Mouse (Mus musculus): ENCODE measurements around the gene Lrpprc. TPM values are rescaled to one million over a fixed set of nuclear protein-coding genes. Genes with fewer than 3 reads are reported as not detected.

The Lrpprc gene
- polyA plus RNA-seq, 1 experiment from 2014 or later: 49.0 TPM

DNA sequence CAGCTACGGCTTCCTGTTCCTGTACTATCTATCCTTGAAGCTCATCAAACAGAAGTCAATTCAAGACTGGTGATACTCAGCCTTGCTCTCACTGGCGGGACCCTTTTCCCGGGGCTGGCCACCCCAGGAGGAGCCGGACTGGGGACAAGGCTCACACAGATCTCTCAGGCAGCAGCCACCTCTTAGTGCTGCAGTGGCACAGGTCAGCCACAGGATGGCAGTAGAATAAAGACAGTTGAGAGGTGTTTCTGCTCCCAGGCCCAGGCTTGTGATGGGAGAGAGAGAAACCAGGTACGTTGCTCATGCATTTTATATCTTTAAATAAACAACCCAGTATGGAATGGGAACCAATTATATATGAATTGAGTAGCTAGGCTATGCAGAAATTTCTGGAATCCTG lies 91.9 kb downstream of the Lrpprc start:
- Histone ChIP-seq H3K4me3 (no peak overlapping the region), H3K27ac (no peak overlapping the region), H3K4me2 (no peak overlapping the region), H3K4me1 (peaks cover 7% of the 10 kb centered on the region), H3K9ac (no peak overlapping the region), H3K9me3 (no peaks in the 10 kb centered on the region), H3K36me3 (replicated peaks) (no peaks in the 10 kb centered on the region), H3K27me3 (replicated peaks) (no peaks in the 10 kb centered on the region)
- 33% methylated on average over 5 of the region's 5 CpGs for WGBS
- ATAC-seq (replicated peaks): no peak

DNA sequence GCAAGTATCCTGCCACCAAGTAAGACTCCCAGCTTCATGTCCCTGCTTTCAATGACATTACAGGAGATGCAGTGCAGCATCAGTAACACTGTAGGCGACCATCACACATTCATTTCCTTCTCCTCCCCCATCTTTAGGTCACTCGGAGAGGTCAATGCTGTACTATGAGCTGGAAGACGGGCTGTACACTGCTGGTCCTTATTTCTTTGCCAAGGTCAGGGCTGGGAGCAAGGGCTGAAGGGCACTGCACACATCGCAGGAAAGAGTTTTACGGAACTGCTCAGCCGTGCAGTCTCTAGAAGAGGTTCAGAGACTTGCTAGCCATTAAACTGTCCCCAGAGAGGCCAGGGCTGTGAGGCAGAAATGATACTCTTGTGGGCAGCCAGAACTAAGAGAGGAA lies 94.1 kb downstream of the Lrpprc start:
- 74% methylated on average over 6 of the region's 6 CpGs for WGBS
- ATAC-seq (replicated peaks): no peak
- no peak overlapping the region for H3K27ac ChIP-seq
- no peak overlapping the region for H3K4me2 ChIP-seq
- no peaks in the 10 kb centered on the region for H3K27me3 ChIP-seq (replicated peaks)
- no peak overlapping the region for H3K4me3 ChIP-seq
- no peaks in the 10 kb centered on the region for H3K36me3 ChIP-seq (replicated peaks)
- H3K9me3 ChIP-seq: no peaks in the 10 kb centered on the region
- H3K4me1 ChIP-seq: no peaks in the 10 kb centered on the region; the same call in 1 of the 2 replicates
- no peak overlapping the region for H3K9ac ChIP-seq

DNA sequence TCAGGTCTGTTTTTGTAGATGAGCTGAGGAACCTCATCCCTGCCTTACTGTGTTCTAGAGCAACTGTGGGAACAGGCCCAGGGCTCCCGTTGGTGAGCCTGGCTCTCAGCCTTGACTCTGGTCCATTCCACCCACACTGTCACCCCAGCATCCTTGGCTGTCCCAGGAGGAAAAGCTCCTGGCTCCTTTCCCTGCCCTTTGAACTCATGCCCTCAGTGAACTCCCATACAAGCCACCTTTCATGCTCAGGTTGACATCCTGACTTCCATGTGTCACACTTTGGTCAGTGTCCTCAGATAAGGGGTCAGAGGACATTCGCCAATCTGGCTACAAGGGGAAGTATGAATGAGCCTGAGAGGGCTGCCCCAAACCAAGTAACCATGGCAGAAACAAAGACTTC lies 96.8 kb downstream of the Lrpprc start:
- 69% methylated on average over 2 of the region's 2 CpGs for WGBS
- Histone ChIP-seq H3K27ac (no peak overlapping the region), H3K36me3 (replicated peaks) (no peaks in the 10 kb centered on the region), H3K4me1 (no peaks in the 10 kb centered on the region), H3K4me3 (no peak overlapping the region), H3K4me2 (no peak overlapping the region), H3K9ac (no peak overlapping the region), H3K27me3 (replicated peaks) (no peaks in the 10 kb centered on the region), H3K9me3 (no peaks in the 10 kb centered on the region)
- ATAC-seq (replicated peaks): no peak

DNA sequence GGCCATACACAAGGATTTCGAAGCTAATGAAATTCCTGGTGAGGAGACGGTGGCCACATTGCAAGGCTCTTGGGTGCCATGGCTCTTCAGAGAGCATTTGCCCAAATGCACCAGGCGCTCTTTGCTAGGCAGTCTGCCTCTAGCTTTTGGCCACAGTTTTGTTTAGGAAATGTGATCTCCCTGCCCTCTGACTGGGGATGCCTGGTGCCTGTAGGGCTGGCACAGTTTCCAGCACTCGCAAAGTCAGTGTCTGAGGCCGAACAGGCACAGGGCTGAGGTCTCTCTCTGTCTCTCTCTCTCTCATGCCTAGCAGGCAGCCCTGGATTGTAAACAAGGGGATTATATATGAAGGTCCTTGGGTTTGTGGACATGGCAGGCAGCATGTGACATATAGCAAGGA lies 100.5 kb downstream of the Lrpprc start:
- H3K4me1 ChIP-seq: no peaks in the 10 kb centered on the region
- H3K9ac ChIP-seq: no peak overlapping the region
- ATAC-seq (replicated peaks): no peak
- H3K27me3 ChIP-seq (replicated peaks): no peaks in the 10 kb centered on the region
- WGBS: 88% methylated on average over 5 of the region's 5 CpGs
- no peak overlapping the region for H3K27ac ChIP-seq
- no peaks in the 10 kb centered on the region for H3K9me3 ChIP-seq
- H3K4me2 ChIP-seq: no peak overlapping the region
- H3K4me3 ChIP-seq: no peak overlapping the region
- H3K36me3 ChIP-seq (replicated peaks): no peaks in the 10 kb centered on the region

DNA sequence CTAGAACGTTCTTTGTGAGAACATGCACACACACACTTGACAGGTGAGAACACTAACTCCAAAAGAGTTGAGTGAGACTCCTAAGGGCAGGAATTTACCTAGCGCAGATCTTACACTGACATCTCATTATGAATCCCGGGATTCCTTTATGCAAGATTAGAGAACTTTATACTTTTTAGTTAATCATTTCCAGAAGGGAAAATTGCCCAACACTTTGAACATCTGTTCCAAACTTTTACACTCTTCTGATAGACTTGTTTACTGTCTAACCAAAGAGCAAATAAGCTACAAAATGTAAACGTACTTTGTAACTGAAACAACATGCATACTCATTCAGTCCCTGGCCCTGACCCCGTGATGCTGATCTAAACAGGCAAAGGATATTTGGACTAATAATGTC lies 101.3 kb downstream of the Lrpprc start:
- ATAC-seq (replicated peaks): no peak
- WGBS: 86% methylated on average over 5 of the region's 5 CpGs
- no peak overlapping the region for H3K9ac ChIP-seq
- H3K36me3 ChIP-seq (replicated peaks): no peaks in the 10 kb centered on the region
- H3K27me3 ChIP-seq (replicated peaks): no peaks in the 10 kb centered on the region
- no peaks in the 10 kb centered on the region for H3K9me3 ChIP-seq
- H3K4me2 ChIP-seq: no peak overlapping the region
- H3K4me3 ChIP-seq: no peak overlapping the region
- H3K4me1 ChIP-seq: no peaks in the 10 kb centered on the region
- H3K27ac ChIP-seq: no peak overlapping the region

DNA sequence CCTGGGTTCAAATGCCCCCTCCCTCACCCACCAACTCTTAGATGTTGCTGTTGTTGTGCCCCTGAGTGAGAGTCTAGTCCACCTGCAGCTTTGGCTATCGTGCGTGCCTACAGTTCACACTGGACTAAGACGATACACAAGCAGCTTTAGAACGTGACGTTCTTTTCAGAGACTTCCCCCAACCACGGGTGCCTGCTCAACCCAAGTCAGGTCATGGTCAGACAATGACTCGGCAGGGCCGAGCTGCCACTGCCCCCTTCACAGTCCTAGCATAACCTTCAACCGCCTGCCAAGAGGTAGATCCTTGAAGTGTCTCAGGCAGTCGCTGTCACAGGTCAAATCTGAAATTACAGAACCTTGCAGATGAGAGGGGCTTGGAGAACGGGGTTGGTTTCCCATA lies 101.8 kb downstream of the Lrpprc start:
- Histone ChIP-seq H3K4me2 (no peak overlapping the region), H3K27ac (no peak overlapping the region), H3K4me3 (no peak overlapping the region), H3K4me1 (no peaks in the 10 kb centered on the region), H3K36me3 (replicated peaks) (no peaks in the 10 kb centered on the region), H3K9me3 (no peaks in the 10 kb centered on the region), H3K27me3 (replicated peaks) (no peaks in the 10 kb centered on the region), H3K9ac (no peak overlapping the region)
- no peak for ATAC-seq (replicated peaks)
- 94% methylated on average over 11 of the region's 11 CpGs for WGBS

DNA sequence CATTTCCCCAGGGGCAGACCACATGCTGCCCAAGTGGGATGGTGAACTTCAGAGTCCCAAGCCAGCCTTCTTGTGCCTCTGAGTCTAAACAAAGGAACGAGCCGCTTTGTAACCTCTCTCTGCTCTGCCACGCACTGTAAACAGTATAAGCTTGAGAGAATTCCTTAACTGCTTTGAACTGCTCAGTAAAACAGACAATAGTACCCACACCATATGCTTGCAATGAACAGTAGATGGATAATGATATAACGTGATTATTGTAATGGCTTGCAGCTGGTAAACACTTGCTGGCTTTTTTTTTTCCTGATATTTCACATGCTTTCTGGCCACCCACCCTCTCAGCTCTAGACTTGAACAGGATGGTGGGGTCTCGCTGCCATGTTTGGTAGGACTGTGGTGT lies 102.6 kb downstream of the Lrpprc start:
- no peak overlapping the region for H3K9ac ChIP-seq
- H3K9me3 ChIP-seq: no peaks in the 10 kb centered on the region
- H3K27me3 ChIP-seq (replicated peaks): no peaks in the 10 kb centered on the region
- H3K36me3 ChIP-seq (replicated peaks): no peaks in the 10 kb centered on the region
- ATAC-seq (replicated peaks): no peak
- H3K4me2 ChIP-seq: no peak overlapping the region
- 70% methylated on average over 5 of the region's 5 CpGs for WGBS
- no peak overlapping the region for H3K27ac ChIP-seq
- H3K4me3 ChIP-seq: no peak overlapping the region
- H3K4me1 ChIP-seq: no peaks in the 10 kb centered on the region

DNA sequence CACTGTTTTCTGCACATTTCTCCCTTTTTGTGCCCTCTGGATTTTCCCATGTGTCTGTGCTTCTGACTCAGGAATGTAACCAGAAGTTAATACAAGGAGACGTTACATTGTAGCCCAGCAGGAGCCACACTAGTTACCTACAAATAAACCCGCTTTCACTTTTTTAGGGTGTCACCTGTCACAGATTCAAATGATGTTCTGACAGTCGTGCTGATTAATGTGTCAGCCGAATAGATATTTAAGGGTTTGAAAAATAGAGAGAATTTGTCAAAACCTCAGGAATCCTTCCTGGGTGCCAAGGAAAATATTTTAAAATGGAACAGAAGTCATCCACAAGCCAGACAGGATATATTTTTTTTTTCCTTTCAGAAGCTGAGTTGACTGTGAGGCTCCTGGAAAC lies 105.3 kb downstream of the Lrpprc start:
- 86% methylated on average over 4 of the region's 4 CpGs for WGBS
- Histone ChIP-seq H3K4me1 (no peaks in the 10 kb centered on the region), H3K27me3 (replicated peaks) (no peaks in the 10 kb centered on the region), H3K9ac (no peak overlapping the region), H3K36me3 (replicated peaks) (no peaks in the 10 kb centered on the region), H3K4me2 (no peak overlapping the region), H3K4me3 (no peak overlapping the region), H3K27ac (no peak overlapping the region), H3K9me3 (no peaks in the 10 kb centered on the region)
- no peak for ATAC-seq (replicated peaks)

DNA sequence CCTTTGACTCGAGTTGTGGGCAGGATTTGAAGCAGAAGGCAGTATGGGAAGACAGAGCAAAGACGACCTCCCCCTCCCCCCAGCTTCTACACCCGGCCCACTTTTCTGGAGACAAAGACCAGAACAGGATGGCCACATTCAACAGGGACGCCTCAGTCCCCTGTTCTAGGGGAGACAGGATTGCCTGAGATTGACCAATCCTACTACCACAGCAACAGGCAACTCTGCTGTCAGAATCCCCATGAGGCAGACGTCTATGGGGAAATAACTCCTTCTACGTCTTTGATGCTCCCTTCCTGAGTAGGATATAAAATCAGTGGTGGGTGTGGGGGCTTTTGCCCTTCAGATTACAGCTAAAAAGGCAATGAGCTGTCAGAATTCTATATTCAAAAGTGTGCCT lies 106.3 kb downstream of the Lrpprc start:
- no peaks in the 10 kb centered on the region for H3K36me3 ChIP-seq (replicated peaks)
- H3K4me2 ChIP-seq: no peak overlapping the region
- H3K27me3 ChIP-seq (replicated peaks): no peaks in the 10 kb centered on the region
- H3K4me1 ChIP-seq: no peaks in the 10 kb centered on the region
- no peak overlapping the region for H3K9ac ChIP-seq
- H3K4me3 ChIP-seq: no peak overlapping the region
- 49% methylated on average over 6 of the region's 6 CpGs for WGBS
- no peaks in the 10 kb centered on the region for H3K9me3 ChIP-seq
- ATAC-seq (replicated peaks): no peak
- no peak overlapping the region for H3K27ac ChIP-seq

DNA sequence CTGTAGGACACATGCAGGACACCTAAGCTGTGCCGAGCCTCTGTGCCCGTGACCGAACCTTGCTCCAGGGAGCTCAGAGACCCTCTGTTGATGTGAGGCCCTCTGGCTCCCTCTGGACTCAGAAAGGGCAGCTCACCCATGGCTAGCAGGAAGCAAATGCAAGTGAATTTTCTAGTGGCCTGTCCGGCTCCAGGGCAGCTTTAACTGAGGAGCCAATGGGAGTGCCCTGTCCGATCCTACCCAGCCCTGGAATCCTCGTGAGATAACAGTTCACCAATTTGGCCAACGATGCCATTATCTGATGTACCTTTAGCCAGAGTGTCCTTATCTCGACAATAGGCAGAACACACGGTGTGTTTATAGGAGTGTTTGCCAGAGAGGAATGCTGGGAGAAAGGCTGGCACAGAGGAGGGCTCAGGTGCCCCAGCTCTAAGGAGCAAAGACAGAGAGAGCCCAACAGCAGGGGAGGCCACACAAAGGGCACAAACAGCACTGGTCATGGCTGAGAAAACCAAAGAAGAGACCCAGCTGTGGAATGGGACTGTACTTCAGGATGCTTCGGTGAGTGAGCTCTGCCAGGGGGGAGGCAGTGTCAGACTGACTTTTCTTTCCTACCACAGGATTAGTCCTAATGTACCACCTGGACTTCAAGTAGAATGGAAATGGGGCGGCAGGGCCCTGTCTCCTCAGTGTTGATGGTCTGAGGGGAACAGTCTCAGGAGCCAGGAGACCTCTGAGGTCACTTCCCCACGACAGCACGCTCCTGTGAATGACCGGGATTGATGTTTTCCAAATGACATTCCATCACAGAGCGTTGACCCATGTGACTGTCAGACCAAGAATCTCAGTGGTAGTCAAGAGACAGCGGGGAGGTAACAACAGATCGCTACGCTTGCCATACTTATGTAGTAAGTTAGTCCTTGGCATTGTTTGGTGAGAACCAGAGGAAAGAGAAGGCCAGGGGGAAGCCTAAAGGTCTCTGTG lies 107.6 kb downstream of the Lrpprc start, which contains the start of gene Abcg5:
Abcg5 (minus strand) TSS at position 278 of the 984 bp plus-strand sequence.
- no peak for ATAC-seq (replicated peaks)
- Histone ChIP-seq H3K4me3 (no peak within 1 kb of the TSS), H3K36me3 (replicated peaks) (no peaks in the 10 kb centered on the region), H3K27ac (no peak within 1 kb of the TSS), H3K9me3 (no peaks in the 10 kb centered on the region), H3K27me3 (replicated peaks) (no peaks in the 10 kb centered on the region), H3K9ac (no peak within 1 kb of the TSS), H3K4me2 (no peak within 1 kb of the TSS), H3K4me1 (no peaks in the 10 kb centered on the region)
- WGBS: 80% methylated on average over 18 of the region's 18 CpGs

DNA sequence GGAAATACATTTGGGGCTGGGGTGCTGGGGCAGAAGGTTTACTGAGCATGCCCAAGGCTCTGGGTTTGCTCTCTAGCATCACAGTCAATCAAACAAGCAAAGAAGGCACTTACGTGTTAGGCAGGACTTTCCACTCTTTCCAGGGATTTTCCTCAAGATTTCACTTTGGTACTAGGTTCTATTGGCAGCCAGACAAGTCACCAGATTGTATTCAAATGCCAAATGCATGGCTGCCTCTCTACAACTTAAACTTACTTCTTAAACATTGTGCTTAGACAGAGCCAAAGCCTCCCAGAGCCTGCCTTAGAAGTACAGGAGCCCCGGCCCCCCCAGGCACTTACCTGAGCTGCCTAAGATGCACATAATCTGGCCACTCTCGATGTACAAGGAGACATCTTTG lies 108.9 kb downstream of the Lrpprc start:
- Histone ChIP-seq H3K4me3 (no peak overlapping the region), H3K27ac (no peak overlapping the region), H3K9ac (no peak overlapping the region), H3K4me2 (no peak overlapping the region), H3K9me3 (no peaks in the 10 kb centered on the region), H3K36me3 (replicated peaks) (no peaks in the 10 kb centered on the region), H3K27me3 (replicated peaks) (no peaks in the 10 kb centered on the region), H3K4me1 (no peaks in the 10 kb centered on the region)
- no peak for ATAC-seq (replicated peaks)
- WGBS: 78% methylated on average over 3 of the region's 3 CpGs

DNA sequence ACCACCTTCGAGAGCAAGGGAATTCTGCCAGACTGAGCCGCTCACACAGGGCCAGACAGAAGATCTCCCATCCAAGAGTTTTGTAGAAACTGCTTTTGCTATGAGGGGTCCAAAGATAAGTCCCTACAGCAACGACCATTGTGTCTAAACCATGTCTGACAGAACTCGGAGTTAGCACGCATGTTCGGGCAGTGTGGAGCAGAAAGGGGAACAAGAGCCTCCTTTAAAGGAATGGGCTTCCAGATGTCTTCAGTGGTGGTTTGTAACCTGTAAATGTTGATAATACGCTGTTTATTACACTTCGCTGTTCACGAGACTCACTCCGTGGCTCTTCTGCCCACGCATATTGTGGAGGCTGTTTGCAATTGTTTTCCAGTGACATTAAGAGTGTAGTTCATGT lies 113.0 kb downstream of the Lrpprc start:
- Histone ChIP-seq H3K9ac (no peak overlapping the region), H3K36me3 (replicated peaks) (no peaks in the 10 kb centered on the region), H3K27ac (no peak overlapping the region), H3K4me3 (no peak overlapping the region), H3K27me3 (replicated peaks) (peaks cover 14% of the 10 kb centered on the region), H3K4me1 (peaks cover 25% of the 10 kb centered on the region), H3K4me2 (no peak overlapping the region), H3K9me3 (no peaks in the 10 kb centered on the region)
- ATAC-seq (replicated peaks): no peak
- WGBS: 91% methylated on average over 11 of the region's 11 CpGs

DNA sequence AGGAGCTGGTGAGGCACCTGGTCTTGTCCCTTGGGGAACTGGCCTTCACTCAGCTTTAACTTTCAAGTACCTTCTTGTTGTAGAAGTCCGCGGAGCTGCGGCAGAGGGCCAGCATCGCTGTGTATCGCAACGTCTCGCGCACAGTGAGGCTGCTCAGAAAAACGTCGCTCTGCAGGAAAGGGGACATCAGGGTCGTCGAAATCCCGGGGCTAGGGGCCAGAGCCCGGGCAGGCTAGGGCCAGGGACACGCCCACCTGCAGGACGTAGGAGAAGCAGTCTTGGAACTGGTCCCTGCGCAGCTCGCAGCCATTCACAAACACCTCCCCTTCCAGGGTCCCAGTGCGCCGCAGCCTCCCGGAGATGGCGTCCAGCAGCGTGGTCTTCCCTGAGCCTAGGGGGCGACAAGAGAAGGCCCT lies 114.6 kb downstream of the Lrpprc start, which contains the start of gene Abcg8:
Abcg8 (plus strand) TSS at position 352 of the 416 bp plus-strand sequence.
- 2% methylated on average over 24 of the region's 24 CpGs for WGBS
- Histone ChIP-seq H3K4me1 (peaks cover 25% of the 10 kb centered on the region), H3K27ac (no peak within 1 kb of the TSS), H3K4me2 (peak within 1 kb of the TSS; percentile 59), H3K9me3 (no peaks in the 10 kb centered on the region), H3K27me3 (replicated peaks) (peaks cover 14% of the 10 kb centered on the region), H3K9ac (peak within 1 kb of the TSS; percentile 4; the same call in 1 of the 2 replicates), H3K36me3 (replicated peaks) (no peaks in the 10 kb centered on the region), H3K4me3 (peak within 1 kb of the TSS; percentile 33)
- ATAC-seq (replicated peaks): peak; percentile 60; the same call in 1 of the 2 replicates

All from midbrain, embryonic 15.5 days (tissue).